Mouse (Mus musculus): ENCODE results near the gene Tomm40. TPM values are rescaled to one million over a fixed set of nuclear protein-coding genes. Genes with fewer than 3 reads are reported as not detected.

The Tomm40 gene
- 100 to 1,000 TPM; 147 to 153 TPM for total RNA-seq (2021)

GRCm38 (mm10) chr7:19715239-19716054 is at the start of gene Tomm40:
Gene Tomm40 (minus strand): TSS chr7:19715438.
- peak; percentile 99 for DNase-seq

GRCm38 (mm10) chr7:19764581-19764980 is 49.3 kb upstream of the Tomm40 start:
- no peak for DNase-seq

- no peak for DNase-seq
These were observed 48.7 kb upstream of the Tomm40 start for GRCm38 (mm10) chr7:19763829-19764477.

- DNase-seq = no peak
These were observed 47.0 kb upstream of the Tomm40 start for GRCm38 (mm10) chr7:19762283-19762682.

- no peak for DNase-seq
These were observed 44.8 kb upstream of the Tomm40 start for GRCm38 (mm10) chr7:19760021-19760420.

GRCm38 (mm10) chr7:19758623-19759022 is 43.4 kb upstream of the Tomm40 start:
- DNase-seq = no peak

GRCm38 (mm10) chr7:19755851-19756786 is 40.9 kb upstream of the Tomm40 start:
- DNase-seq = peak; percentile 92

GRCm38 (mm10) chr7:19755008-19755407 is 39.8 kb upstream of the Tomm40 start:
- DNase-seq = no peak

- DNase-seq = no peak
These were observed 38.8 kb upstream of the Tomm40 start for GRCm38 (mm10) chr7:19754065-19754464.

GRCm38 (mm10) chr7:19753587-19753986 is 38.3 kb upstream of the Tomm40 start:
- peak; percentile 49 for DNase-seq

GRCm38 (mm10) chr7:19752652-19753051 is 37.4 kb upstream of the Tomm40 start:
- DNase-seq = no peak

- peak; percentile 35 for DNase-seq
These were observed 35.8 kb upstream of the Tomm40 start for GRCm38 (mm10) chr7:19751070-19751383.

- DNase-seq = peak; percentile 96
These were observed 35.2 kb upstream of the Tomm40 start, which contains the start of gene Nectin2 for GRCm38 (mm10) chr7:19750217-19751069. Gene Nectin2 (minus strand): TSS chr7:19750483.

- peak; percentile 98 for DNase-seq
These were observed 34.4 kb upstream of the Tomm40 start for GRCm38 (mm10) chr7:19749389-19750216.

- DNase-seq = peak; percentile 60
These were observed 33.3 kb upstream of the Tomm40 start for GRCm38 (mm10) chr7:19748219-19749195.

- DNase-seq = no peak
These were observed 32.4 kb upstream of the Tomm40 start for GRCm38 (mm10) chr7:19747420-19748218.

- DNase-seq = no peak
These were observed 31.4 kb upstream of the Tomm40 start for GRCm38 (mm10) chr7:19746426-19747201.

- DNase-seq = no peak
These were observed 30.7 kb upstream of the Tomm40 start for GRCm38 (mm10) chr7:19745971-19746370.
